Mouse (Mus musculus): ENCODE measurements around the gene Lmf1. TPM values are rescaled to one million over a fixed set of nuclear protein-coding genes. Genes with fewer than 3 reads are reported as not detected.

Gene Lmf1
- polyA plus RNA-seq, 1 experiment, result 23.3 TPM

- peak; percentile 13 for DNase-seq (ENCODE audit: low read depth)
These were observed 63.1 kb downstream of the Lmf1 start for GRCm38 (mm10) chr17:25642032-25642431.

GRCm38 (mm10) chr17:25643517-25644294 lies 64.8 kb downstream of the Lmf1 start:
- DNase-seq (ENCODE audit: low read depth), result no peak

GRCm38 (mm10) chr17:25644761-25645160 lies 65.9 kb downstream of the Lmf1 start:
- DNase-seq (ENCODE audit: low read depth), result no peak

- DNase-seq (ENCODE audit: low read depth), result no peak
These were observed 66.8 kb downstream of the Lmf1 start for GRCm38 (mm10) chr17:25645661-25646060.

- DNase-seq (ENCODE audit: low read depth), result no peak
These were observed 69.0 kb downstream of the Lmf1 start for GRCm38 (mm10) chr17:25647901-25648300.

- no peak for DNase-seq (ENCODE audit: low read depth)
These were observed 69.9 kb downstream of the Lmf1 start for GRCm38 (mm10) chr17:25648678-25649216.

- no peak for DNase-seq (ENCODE audit: low read depth)
These were observed 71.8 kb downstream of the Lmf1 start for GRCm38 (mm10) chr17:25650726-25651125.

GRCm38 (mm10) chr17:25652272-25652671 lies 73.4 kb downstream of the Lmf1 start:
- DNase-seq (ENCODE audit: low read depth), result no peak

- no peak for DNase-seq (ENCODE audit: low read depth)
These were observed 77.4 kb downstream of the Lmf1 start for GRCm38 (mm10) chr17:25656142-25656825.

GRCm38 (mm10) chr17:25656826-25657189 lies 77.9 kb downstream of the Lmf1 start:
- no peak for DNase-seq (ENCODE audit: low read depth)

GRCm38 (mm10) chr17:25663213-25663835 lies 84.4 kb downstream of the Lmf1 start:
- no peak for DNase-seq (ENCODE audit: low read depth)

GRCm38 (mm10) chr17:25665485-25665884 lies 86.6 kb downstream of the Lmf1 start:
- DNase-seq (ENCODE audit: low read depth), result no peak

GRCm38 (mm10) chr17:25665891-25666290 lies 87.0 kb downstream of the Lmf1 start:
- no peak for DNase-seq (ENCODE audit: low read depth)

GRCm38 (mm10) chr17:25668481-25669055 lies 89.7 kb downstream of the Lmf1 start:
- no peak for DNase-seq (ENCODE audit: low read depth)

GRCm38 (mm10) chr17:25672982-25673381 lies 94.1 kb downstream of the Lmf1 start:
- DNase-seq (ENCODE audit: low read depth), result no peak

- DNase-seq (ENCODE audit: low read depth), result no peak
These were observed 99.1 kb downstream of the Lmf1 start for GRCm38 (mm10) chr17:25677969-25678368.

- DNase-seq (ENCODE audit: low read depth), result no peak
These were observed 100.9 kb downstream of the Lmf1 start for GRCm38 (mm10) chr17:25679818-25680217.

GRCm38 (mm10) chr17:25681636-25682035 lies 102.8 kb downstream of the Lmf1 start:
- DNase-seq (ENCODE audit: low read depth), result no peak

- no peak for DNase-seq (ENCODE audit: low read depth)
These were observed 107.4 kb downstream of the Lmf1 start for GRCm38 (mm10) chr17:25686323-25686722.

- DNase-seq (ENCODE audit: low read depth), result no peak
These were observed 110.0 kb downstream of the Lmf1 start for GRCm38 (mm10) chr17:25688922-25689321.

- DNase-seq (ENCODE audit: low read depth), result no peak
These were observed 117.4 kb downstream of the Lmf1 start for GRCm38 (mm10) chr17:25696263-25696662.

GRCm38 (mm10) chr17:25698446-25698845 lies 119.6 kb downstream of the Lmf1 start:
- no peak for DNase-seq (ENCODE audit: low read depth)

Data from gonadal fat pad, adult 2 months (tissue).